Mouse (Mus musculus) liver, embryonic 14.5 days (tissue): Measurements from ENCODE around the gene L1cam. TPM values are rescaled to one million over a fixed set of nuclear protein-coding genes. Genes with fewer than 3 reads are reported as not detected.

Experiments
- ATAC-seq: fragments of 200-750 bp; cut with Nextera tagmentation; 2 replicates; pipeline ENCODE4 v1.8.0; 2017; ENCODE audit warnings: moderate number of reproducible peaks, mild to moderate bottlenecking, moderate library complexity; ENCODE audit not compliant: insufficient read depth
- DNase-seq, 3 experiments: peaks; one replicate each; pipeline ENCODE4 v3.0.0-alpha.2; 2012 to 2013; ENCODE audit warnings: low read depth in 3 of 3, low spot score in 3 of 3
- H3K27ac ChIP-seq: fragments of 300-500 bp; sonication (generic); 2 replicates; pipeline ENCODE4 v1.5.1; 2014; ENCODE audit warnings: moderate library complexity, mild to moderate bottlenecking, control low read depth, inconsistent platforms
- H3K27me3 ChIP-seq: fragments of 300-500 bp; sonication (generic); 2 replicates; pipeline ENCODE4 v1.6.1; 2014; ENCODE audit warnings: mild to moderate bottlenecking, low read length, moderate library complexity; ENCODE audit not compliant: control insufficient read depth, insufficient read depth
- H3K36me3 ChIP-seq: fragments of 300-500 bp; sonication (generic); replicated peaks from 2 replicates; pipeline ENCODE4 v1.6.1; 2014; ENCODE audit warnings: low read depth; ENCODE audit not compliant: control insufficient read depth, insufficient read depth
- H3K4me1 ChIP-seq, 2 experiments: fragments of 200-500 bp in 1 of 2; fragments of 300-500 bp in 1 of 2; sonication (generic) in 1 of 2; replicated peaks; 2 replicates each; pipeline ENCODE4 v1.6.1; 2012 to 2014; ENCODE audit warnings: antibody characterized with exemption in 1 of 2, inconsistent platforms in 1 of 2, low read length in 1 of 2; ENCODE audit not compliant: control insufficient read depth in 2 of 2, insufficient read depth in 2 of 2
- H3K4me2 ChIP-seq: fragments of 300-500 bp; sonication (generic); 2 replicates; pipeline ENCODE4 v1.6.1; 2014; ENCODE audit warnings: low read depth, mild to moderate bottlenecking, control low read depth, moderate library complexity
- H3K4me3 ChIP-seq, 2 experiments: fragments of 200-500 bp in 1 of 2; fragments of 300-500 bp in 1 of 2; sonication (generic) in 1 of 2; 2 replicates each; pipeline ENCODE4 v1.5.1; 2012 to 2014; ENCODE audit warnings: low read depth in 2 of 2, low read length in 2 of 2, mild to moderate bottlenecking in 2 of 2, control low read depth in 1 of 2, inconsistent platforms in 1 of 2, moderate library complexity in 1 of 2; ENCODE audit not compliant: insufficient read depth in 1 of 2
- H3K9ac ChIP-seq: fragments of 300-500 bp; sonication (generic); replicated peaks from 2 replicates; pipeline ENCODE4 v1.6.1; 2014; ENCODE audit warnings: mild to moderate bottlenecking, control low read depth, moderate library complexity
- H3K9me3 ChIP-seq: fragments of 300-500 bp; sonication (generic); 2 replicates; pipeline ENCODE4 v1.6.1; 2016; ENCODE audit warnings: low read length, mixed read lengths; ENCODE audit not compliant: control insufficient read depth
- CTCF ChIP-seq: IDR thresholded peaks from 2 replicates; pipeline ENCODE4 v1.5.1; 2016; ENCODE audit warnings: antibody characterized with exemption, low read depth, control low read depth
- EP300 ChIP-seq: IDR thresholded peaks from 2 replicates; pipeline ENCODE4 v1.6.1; 2016; ENCODE audit warnings: antibody characterized with exemption, low read depth
- WGBS: fragments of 180-500 bp; shearing (Covaris S2); extraction: QIAGEN DNeasy Blood & Tissue Kit; methylation state at CpG from one replicate; pipeline ENCODE4 v1.1.7; 2014; ENCODE audit not compliant: insufficient replicate concordance; 5-methylcytosine and 5-hydroxymethylcytosine counted together
- polyA plus RNA-seq, 2 experiments: library from polyadenylated mRNA; depleted of rRNA in 1 of 2; stranded (reverse) in 1 of 2; unstranded in 1 of 2; fragments of >200 nt; fragmentation: Nextera tagmentation in 1 of 2; extraction: Ambion mirVana in 1 of 2; gene quantifications; 2 replicates each; pipeline versions ENCODE4 v1.2.1 to v1.2.3; 2012 to 2014

Gene L1cam
- polyA plus RNA-seq (2012; rRNA removed) (0.18 and 0.47 TPM in 2 replicates), polyA plus RNA-seq (2014; fragmentation: Nextera tagmentation; extraction: Ambion mirVana) (0.16 and 0.20 TPM in 2 replicates)

DNA sequence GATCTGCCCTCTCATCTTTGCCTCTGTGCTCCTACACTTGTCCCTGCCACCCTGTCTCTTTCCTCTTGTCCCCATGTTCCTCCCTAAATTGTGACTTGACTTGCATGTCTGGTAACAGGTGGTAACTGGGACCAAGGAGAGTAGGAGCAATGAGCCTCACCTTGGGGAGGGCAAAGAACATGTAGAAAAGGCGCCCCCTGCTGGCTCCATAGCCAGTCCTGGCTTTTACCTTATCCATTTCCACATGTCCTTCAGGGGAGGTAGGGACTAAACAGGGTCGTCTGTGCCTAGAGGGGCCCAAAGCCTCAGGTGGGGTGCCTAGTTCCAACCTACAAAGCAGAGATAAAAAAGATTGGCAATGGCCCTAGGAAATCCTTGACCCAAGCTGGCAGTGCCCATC, at the start of gene L1cam:
TSS of gene L1cam (minus strand) at position 387 of the 400 bp plus-strand sequence.
- WGBS: 11% methylated on average over 2 of the region's 2 CpGs
- Histone ChIP-seq H3K36me3 (no peaks in the 10 kb centered on the region), H3K9ac (no peak within 1 kb of the TSS), H3K9me3 (no peaks in the 10 kb centered on the region), H3K27me3 (peaks cover 2% of the 10 kb centered on the region; the same call in 1 of the 2 replicates), H3K27ac (no peak within 1 kb of the TSS), H3K4me3 (no peak within 1 kb of the TSS), H3K4me2 (no peak within 1 kb of the TSS), H3K4me1 (no peaks in the 10 kb centered on the region)
- DNase-seq (no peak), ATAC-seq (no peak)
- TF ChIP-seq CTCF (peak; percentile 70), EP300 (no peak)

DNA sequence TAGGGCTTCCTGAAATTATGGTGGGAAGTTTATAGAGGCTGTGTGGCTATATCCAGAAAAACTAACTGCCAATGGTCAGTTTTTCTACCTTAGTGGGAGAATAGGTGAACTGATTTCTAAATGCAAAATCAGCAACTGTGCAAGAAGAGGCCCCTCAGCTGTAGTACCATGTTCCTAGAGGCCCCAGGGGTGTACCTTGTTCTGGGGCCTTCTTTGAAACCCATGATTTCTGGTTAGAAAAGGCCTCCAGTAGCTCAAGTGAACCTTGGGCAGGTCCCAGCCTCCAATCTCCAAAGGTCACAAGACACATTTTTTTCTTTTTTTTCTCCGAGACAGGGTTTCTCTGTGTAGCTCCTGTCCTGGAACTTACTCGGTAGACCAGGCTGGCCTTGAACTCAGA, 46.4 kb upstream of the L1cam start:
- Histone ChIP-seq H3K4me2 (no peak overlapping the region), H3K27me3 (no peaks in the 10 kb centered on the region), H3K27ac (no peak overlapping the region), H3K9ac (no peak overlapping the region), H3K36me3 (peaks cover 52% of the 10 kb centered on the region), H3K9me3 (no peaks in the 10 kb centered on the region), H3K4me3 (no peak overlapping the region), H3K4me1 (no peaks in the 10 kb centered on the region)
- WGBS: 73% methylated on average over 2 of the region's 2 CpGs
- ATAC-seq (no peak), DNase-seq (no peak)
- TF ChIP-seq EP300 (no peak), CTCF (no peak)

GRCm38 (mm10) chrX:73941860-73942259, 46.0 kb upstream of the L1cam start:
- TF ChIP-seq CTCF: no peak
- no peak for TF ChIP-seq EP300
- ATAC-seq (no peak), DNase-seq (no peak)
- no peaks in the 10 kb centered on the region for H3K4me1 ChIP-seq
- no peaks in the 10 kb centered on the region for H3K27me3 ChIP-seq
- H3K27ac ChIP-seq: no peak overlapping the region
- WGBS: 36% methylated on average over 2 of the region's 2 CpGs
- H3K4me3 ChIP-seq: no peak overlapping the region
- H3K36me3 ChIP-seq: peaks cover 48% of the 10 kb centered on the region
- no peaks in the 10 kb centered on the region for H3K9me3 ChIP-seq
- no peak overlapping the region for H3K4me2 ChIP-seq
- no peak overlapping the region for H3K9ac ChIP-seq

- 44% methylated on average over 2 of the region's 2 CpGs for WGBS
These were observed 36.0 kb upstream of the L1cam start for GRCm38 (mm10) chrX:73931871-73932270.

DNA sequence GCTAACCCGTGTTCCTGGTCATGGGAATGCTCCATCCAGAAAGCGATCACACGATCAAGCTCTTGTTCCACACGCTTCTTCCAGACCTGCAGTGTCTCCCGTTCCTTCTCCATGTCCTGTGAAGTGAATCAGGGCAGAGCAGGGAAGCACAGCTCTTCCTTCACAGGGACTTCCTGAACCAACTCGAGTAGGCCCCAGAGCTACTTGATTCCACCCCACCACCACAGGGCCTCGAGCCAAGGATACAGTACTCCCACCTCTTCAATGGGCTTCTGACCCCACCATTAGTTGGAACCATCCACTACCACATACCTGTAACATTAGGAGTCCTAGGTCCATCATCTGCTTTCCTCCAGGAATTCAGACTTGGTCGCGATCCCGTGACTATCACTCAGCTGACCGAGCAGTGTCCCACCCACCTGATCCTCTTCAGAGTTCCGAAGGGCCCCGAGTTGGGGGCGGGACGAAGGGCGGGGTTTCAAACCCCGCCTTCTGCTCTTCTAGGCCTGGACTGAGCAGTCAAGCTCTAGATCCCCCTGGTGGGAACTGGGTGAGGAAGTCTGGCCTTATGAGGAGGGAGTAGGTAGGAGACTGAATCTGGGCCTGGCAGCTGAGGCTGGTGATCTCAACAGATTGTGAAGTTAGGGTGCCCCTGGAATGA, 34.6 kb upstream of the L1cam start, which contains the start of gene Renbp:
TSS of gene Renbp (minus strand) at position 449 of the 661 bp plus-strand sequence.
- 29% methylated on average over 17 of the region's 17 CpGs for WGBS
- peaks cover 4 to 19% of the 10 kb centered on the region in 2 experiments for H3K4me1 ChIP-seq
- ATAC-seq (peak; percentile 92), DNase-seq (peak; percentile 53 to 62 (median 56))
- H3K27me3 ChIP-seq: no peaks in the 10 kb centered on the region
- H3K9ac ChIP-seq: no peak within 1 kb of the TSS
- no peaks in the 10 kb centered on the region for H3K9me3 ChIP-seq
- no peak within 1 kb of the TSS for H3K27ac ChIP-seq
- H3K4me3 ChIP-seq: peak within 1 kb of the TSS; percentile 31 to 41; a peak in 3 of 4 replicates
- no peaks in the 10 kb centered on the region for H3K36me3 ChIP-seq
- peak within 1 kb of the TSS; percentile 41 for H3K4me2 ChIP-seq
- TF ChIP-seq EP300 (no peak), CTCF (no peak; the same call in 1 of the 2 replicates)

More at GRCm38 (mm10) chrX:73931871-73932270, 36.0 kb upstream of the L1cam start:
- Histone ChIP-seq H3K4me2 (no peak overlapping the region), H3K9ac (no peak overlapping the region), H3K4me3 (no peak overlapping the region), H3K27me3 (no peaks in the 10 kb centered on the region), H3K9me3 (no peaks in the 10 kb centered on the region), H3K4me1 (peaks cover 4 to 19% of the 10 kb centered on the region in 2 experiments), H3K27ac (no peak overlapping the region), H3K36me3 (no peaks in the 10 kb centered on the region)
- TF ChIP-seq EP300 (no peak), CTCF (no peak)
- no peak for DNase-seq
- no peak for ATAC-seq
